Mouse (Mus musculus): ENCODE measurements around the gene Zfp609. TPM values are rescaled to one million over a fixed set of nuclear protein-coding genes. Genes with fewer than 3 reads are reported as not detected.

Gene Zfp609
- polyA plus RNA-seq, 1 experiment from 2014 or later: 8.1 TPM

DNA sequence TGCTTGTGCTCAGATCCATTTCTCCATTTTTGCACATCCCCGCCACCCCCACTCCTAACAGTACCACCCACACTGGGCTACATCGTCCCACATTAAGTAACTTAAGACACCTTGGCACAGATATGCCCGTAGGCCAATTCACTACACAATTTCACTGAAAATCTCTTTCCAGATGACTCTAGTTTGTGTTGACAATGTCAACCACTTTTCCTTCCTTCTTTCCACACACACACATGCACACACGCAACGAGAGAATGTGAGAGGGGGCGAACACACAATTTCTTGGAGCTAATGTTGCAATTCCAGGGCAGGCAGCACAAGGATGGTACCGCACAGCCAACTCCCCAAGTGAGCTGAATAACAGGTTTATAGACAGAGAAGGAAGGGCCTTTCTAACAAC lies 75.5 kb downstream of the Zfp609 start:
- WGBS (ENCODE audit: insufficient replicate concordance): 94% methylated on average over 7 of the region's 7 CpGs
- no peak for ATAC-seq (replicated peaks; ENCODE audit: insufficient number of reproducible peaks, low FRiP score, low TSS enrichment)
- no peak overlapping the region for H3K27ac ChIP-seq (ENCODE audit: low read depth, low read length)

DNA sequence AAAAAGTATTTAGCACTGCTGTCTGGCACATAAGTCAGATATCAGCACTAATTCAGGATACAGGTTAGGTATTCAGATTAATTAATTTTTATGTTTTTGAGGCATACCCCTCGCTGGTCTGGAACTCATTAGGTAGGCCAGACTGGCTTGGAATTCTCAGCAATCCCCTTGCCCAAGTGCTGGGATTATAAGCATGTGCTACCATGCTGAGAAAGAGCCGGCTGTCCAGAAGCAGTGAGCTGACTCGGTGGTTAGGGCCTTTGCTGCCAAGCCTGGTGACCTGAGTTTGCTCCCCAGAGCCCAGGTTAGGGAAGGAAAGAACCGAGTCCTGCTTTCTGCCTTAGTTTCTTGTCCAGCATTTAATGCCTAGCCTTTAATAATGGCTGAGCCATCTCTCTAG lies 79.3 kb downstream of the Zfp609 start:
- H3K9me3 ChIP-seq (replicated peaks; ENCODE audit: control insufficient read depth, low read length): no peaks in the 10 kb centered on the region; the same call in 1 of the 2 replicates
- H3K27me3 ChIP-seq (ENCODE audit: control insufficient read depth, insufficient read depth, low read length): no peaks in the 10 kb centered on the region
- H3K4me1 ChIP-seq (ENCODE audit: control insufficient read depth, insufficient read depth, low read length): peaks cover 28% of the 10 kb centered on the region
- H3K36me3 ChIP-seq (ENCODE audit: control insufficient read depth, insufficient read depth, low read length): no peaks in the 10 kb centered on the region
- whole genome bisulfite sequencing (ENCODE audit: insufficient replicate concordance): 69% methylated on average over 4 of the region's 4 CpGs
- H3K27ac ChIP-seq (ENCODE audit: low read depth, low read length): no peak overlapping the region
- H3K4me3 ChIP-seq (ENCODE audit: low read depth, low read length): no peak overlapping the region
- H3K4me2 ChIP-seq: no peak overlapping the region
- ATAC-seq (replicated peaks; ENCODE audit: insufficient number of reproducible peaks, low FRiP score, low TSS enrichment): no peak
- H3K9ac ChIP-seq (ENCODE audit: low read depth, low read length): no peak overlapping the region

More for the DNA sequence above, 75.5 kb downstream of the Zfp609 start:
- Histone ChIP-seq H3K9ac (ENCODE audit: low read depth, low read length) (no peak overlapping the region), H3K27me3 (ENCODE audit: control insufficient read depth, insufficient read depth, low read length) (no peaks in the 10 kb centered on the region), H3K4me2 (no peak overlapping the region), H3K9me3 (replicated peaks; ENCODE audit: control insufficient read depth, low read length) (no peaks in the 10 kb centered on the region; the same call in 1 of the 2 replicates), H3K36me3 (ENCODE audit: control insufficient read depth, insufficient read depth, low read length) (no peaks in the 10 kb centered on the region), H3K4me1 (ENCODE audit: control insufficient read depth, insufficient read depth, low read length) (peaks cover 4% of the 10 kb centered on the region; the same call in 1 of the 2 replicates), H3K4me3 (ENCODE audit: low read depth, low read length) (no peak overlapping the region)

DNA sequence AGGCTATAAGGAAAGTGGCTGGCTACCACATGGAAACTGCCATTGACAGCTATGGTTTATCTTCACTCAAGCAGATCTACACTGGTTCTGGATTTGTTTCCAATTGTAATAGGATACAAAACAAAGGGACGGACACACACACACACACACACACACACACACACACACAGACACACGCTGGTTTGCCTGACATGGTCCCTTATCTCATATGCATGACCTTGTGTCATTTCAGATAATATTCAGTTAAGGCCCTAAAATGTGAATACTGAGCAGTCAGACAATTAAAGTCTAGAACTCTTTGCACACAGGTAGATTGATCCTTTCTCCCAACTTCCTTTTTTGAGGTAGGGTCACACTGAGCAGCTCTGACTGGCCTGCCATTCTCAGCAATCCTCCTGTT lies 80.9 kb downstream of the Zfp609 start:
- Histone ChIP-seq H3K27ac (ENCODE audit: low read depth, low read length) (no peak overlapping the region), H3K27me3 (ENCODE audit: control insufficient read depth, insufficient read depth, low read length) (no peaks in the 10 kb centered on the region), H3K4me3 (ENCODE audit: low read depth, low read length) (no peak overlapping the region), H3K36me3 (ENCODE audit: control insufficient read depth, insufficient read depth, low read length) (no peaks in the 10 kb centered on the region), H3K4me1 (ENCODE audit: control insufficient read depth, insufficient read depth, low read length) (peaks cover 28% of the 10 kb centered on the region), H3K9ac (ENCODE audit: low read depth, low read length) (no peak overlapping the region), H3K9me3 (replicated peaks; ENCODE audit: control insufficient read depth, low read length) (no peaks in the 10 kb centered on the region), H3K4me2 (no peak overlapping the region)
- no peak for ATAC-seq (replicated peaks; ENCODE audit: insufficient number of reproducible peaks, low FRiP score, low TSS enrichment)
- WGBS (ENCODE audit: insufficient replicate concordance): 64% methylated on average over 2 of the region's 2 CpGs

DNA sequence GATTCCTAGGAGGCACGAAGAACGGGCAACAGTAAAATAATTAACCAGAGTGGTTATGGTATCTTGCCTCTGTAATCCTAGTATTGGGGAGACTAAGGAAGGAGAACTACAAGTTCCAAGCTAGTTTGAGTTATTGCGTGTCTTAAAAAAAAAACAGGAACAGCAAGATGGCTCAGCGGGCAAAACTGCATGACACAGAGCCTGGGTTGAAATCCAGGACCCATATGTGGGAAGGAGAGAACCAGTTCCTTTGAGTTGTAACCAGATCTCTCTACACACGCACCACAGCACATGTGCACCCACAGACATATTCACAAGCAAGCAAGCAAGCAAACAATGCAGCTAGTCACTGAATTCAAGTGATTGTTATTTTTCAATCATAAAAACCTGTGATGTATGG lies 81.9 kb downstream of the Zfp609 start:
- H3K4me1 ChIP-seq (ENCODE audit: control insufficient read depth, insufficient read depth, low read length): peaks cover 28% of the 10 kb centered on the region
- 81% methylated on average over 5 of the region's 5 CpGs for WGBS (ENCODE audit: insufficient replicate concordance)
- H3K9me3 ChIP-seq (replicated peaks; ENCODE audit: control insufficient read depth, low read length): no peaks in the 10 kb centered on the region
- H3K4me2 ChIP-seq: no peak overlapping the region
- no peak overlapping the region for H3K4me3 ChIP-seq (ENCODE audit: low read depth, low read length)
- H3K27me3 ChIP-seq (ENCODE audit: control insufficient read depth, insufficient read depth, low read length): no peaks in the 10 kb centered on the region
- no peaks in the 10 kb centered on the region for H3K36me3 ChIP-seq (ENCODE audit: control insufficient read depth, insufficient read depth, low read length)
- peak overlapping the region; percentile 10; the same call in 1 of the 2 replicates for H3K27ac ChIP-seq (ENCODE audit: low read depth, low read length)
- no peak for ATAC-seq (replicated peaks; ENCODE audit: insufficient number of reproducible peaks, low FRiP score, low TSS enrichment)
- no peak overlapping the region for H3K9ac ChIP-seq (ENCODE audit: low read depth, low read length)

DNA sequence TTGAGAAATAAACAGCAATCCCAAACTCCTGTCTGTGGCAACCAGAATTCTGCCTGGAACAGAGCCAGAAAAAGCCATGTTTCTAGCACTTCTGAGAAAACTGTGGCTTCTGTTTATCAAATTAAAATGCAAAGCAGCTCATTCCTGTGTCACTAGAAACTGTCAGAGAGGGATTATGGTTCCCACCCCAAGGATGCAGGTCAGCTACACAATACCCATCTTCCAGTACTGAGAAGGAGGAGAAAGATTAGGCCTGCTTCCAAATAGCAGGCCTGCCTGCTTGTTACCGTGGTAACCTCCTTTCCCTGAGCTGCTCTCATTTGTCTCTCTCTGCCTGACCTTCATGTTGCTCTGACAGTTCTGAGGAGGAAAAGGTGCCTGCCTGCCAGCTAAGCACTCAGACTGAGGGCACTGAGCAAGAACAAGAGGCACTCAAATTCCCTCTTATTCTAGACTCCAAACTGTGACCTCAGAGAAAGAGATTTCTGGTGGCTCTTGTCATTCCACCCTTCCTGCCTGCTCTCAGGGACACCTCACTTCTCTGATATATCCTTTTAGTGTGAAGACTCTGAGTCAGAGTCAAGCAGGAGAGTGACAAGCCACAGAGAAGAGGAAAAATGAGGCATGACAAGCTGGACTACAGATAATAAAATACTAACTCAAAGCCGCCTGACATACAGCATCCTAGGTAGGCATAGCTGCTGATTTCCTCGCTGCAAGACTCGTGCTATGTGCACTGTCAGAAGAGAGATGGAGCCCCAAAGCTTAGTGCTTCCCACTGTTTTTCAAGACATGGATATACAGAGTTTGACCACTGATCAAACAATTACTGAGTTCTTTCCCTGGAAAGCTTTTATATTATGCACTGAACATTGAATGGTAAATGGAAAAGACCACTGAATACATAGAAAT lies 82.9 kb downstream of the Zfp609 start:
- H3K9ac ChIP-seq (ENCODE audit: low read depth, low read length): 0 out of 2 replicates have a peak overlapping the region, but pooled peaks have one; percentile 34
- peak overlapping the region; percentile 79 for H3K27ac ChIP-seq (ENCODE audit: low read depth, low read length)
- H3K4me3 ChIP-seq (ENCODE audit: low read depth, low read length): no peak overlapping the region
- peak overlapping the region; percentile 27 for H3K4me2 ChIP-seq
- no peaks in the 10 kb centered on the region for H3K36me3 ChIP-seq (ENCODE audit: control insufficient read depth, insufficient read depth, low read length)
- H3K9me3 ChIP-seq (replicated peaks; ENCODE audit: control insufficient read depth, low read length): no peaks in the 10 kb centered on the region
- ATAC-seq (replicated peaks; ENCODE audit: insufficient number of reproducible peaks, low FRiP score, low TSS enrichment): 0 out of 2 replicates have a peak, but pooled peaks have one; percentile 18
- peaks cover 28% of the 10 kb centered on the region for H3K4me1 ChIP-seq (ENCODE audit: control insufficient read depth, insufficient read depth, low read length)
- 35% methylated on average over 4 of the region's 4 CpGs for WGBS (ENCODE audit: insufficient replicate concordance)
- no peaks in the 10 kb centered on the region for H3K27me3 ChIP-seq (ENCODE audit: control insufficient read depth, insufficient read depth, low read length)

DNA sequence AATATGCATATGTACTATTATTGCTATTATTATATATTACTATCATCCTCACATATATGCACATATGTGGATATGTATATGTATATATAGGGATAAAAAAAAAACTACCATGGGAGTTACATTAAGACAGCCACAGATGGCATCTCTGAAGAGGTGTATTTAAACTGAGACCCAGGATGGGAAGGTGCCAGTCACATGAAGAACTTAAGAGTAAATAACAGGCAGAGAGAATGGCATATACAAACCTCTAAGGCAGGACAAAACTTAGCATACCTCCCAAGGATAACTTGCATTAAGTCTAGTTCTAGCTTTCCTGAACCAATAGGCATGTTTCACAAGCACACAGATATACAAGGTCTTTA lies 83.6 kb downstream of the Zfp609 start:
- Histone ChIP-seq H3K4me3 (ENCODE audit: low read depth, low read length) (no peak overlapping the region), H3K36me3 (ENCODE audit: control insufficient read depth, insufficient read depth, low read length) (no peaks in the 10 kb centered on the region), H3K9me3 (replicated peaks; ENCODE audit: control insufficient read depth, low read length) (no peaks in the 10 kb centered on the region), H3K27ac (ENCODE audit: low read depth, low read length) (peak overlapping the region; percentile 79), H3K4me2 (peak overlapping the region; percentile 27; the same call in 1 of the 2 replicates), H3K27me3 (ENCODE audit: control insufficient read depth, insufficient read depth, low read length) (no peaks in the 10 kb centered on the region), H3K9ac (ENCODE audit: low read depth, low read length) (no peak overlapping the region), H3K4me1 (ENCODE audit: control insufficient read depth, insufficient read depth, low read length) (peaks cover 28% of the 10 kb centered on the region)
- no peak for ATAC-seq (replicated peaks; ENCODE audit: insufficient number of reproducible peaks, low FRiP score, low TSS enrichment)

DNA sequence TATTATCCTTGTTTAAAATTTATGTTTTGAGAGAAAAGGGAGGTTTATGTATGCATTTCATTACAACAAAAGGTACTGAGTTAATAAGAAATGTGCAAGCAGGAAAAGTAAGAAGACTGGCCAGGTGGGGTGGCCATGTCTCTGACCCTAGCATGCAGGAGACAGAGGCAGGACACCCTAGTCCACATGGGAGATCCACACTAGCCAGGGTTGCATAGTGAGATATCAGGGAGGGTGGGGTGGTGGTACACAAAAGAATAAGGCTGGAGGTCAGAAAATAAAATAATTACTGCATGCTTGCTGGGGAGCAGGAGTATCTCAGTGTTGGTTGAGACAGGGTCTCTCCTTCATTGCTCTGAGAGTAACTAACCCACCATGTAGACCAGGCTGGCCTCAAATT lies 84.0 kb downstream of the Zfp609 start:
- Histone ChIP-seq H3K4me3 (ENCODE audit: low read depth, low read length) (no peak overlapping the region), H3K27me3 (ENCODE audit: control insufficient read depth, insufficient read depth, low read length) (no peaks in the 10 kb centered on the region), H3K4me2 (no peak overlapping the region), H3K9me3 (replicated peaks; ENCODE audit: control insufficient read depth, low read length) (no peaks in the 10 kb centered on the region), H3K9ac (ENCODE audit: low read depth, low read length) (no peak overlapping the region), H3K36me3 (ENCODE audit: control insufficient read depth, insufficient read depth, low read length) (no peaks in the 10 kb centered on the region), H3K27ac (ENCODE audit: low read depth, low read length) (no peak overlapping the region), H3K4me1 (ENCODE audit: control insufficient read depth, insufficient read depth, low read length) (peaks cover 28% of the 10 kb centered on the region)
- no peak for ATAC-seq (replicated peaks; ENCODE audit: insufficient number of reproducible peaks, low FRiP score, low TSS enrichment)

DNA sequence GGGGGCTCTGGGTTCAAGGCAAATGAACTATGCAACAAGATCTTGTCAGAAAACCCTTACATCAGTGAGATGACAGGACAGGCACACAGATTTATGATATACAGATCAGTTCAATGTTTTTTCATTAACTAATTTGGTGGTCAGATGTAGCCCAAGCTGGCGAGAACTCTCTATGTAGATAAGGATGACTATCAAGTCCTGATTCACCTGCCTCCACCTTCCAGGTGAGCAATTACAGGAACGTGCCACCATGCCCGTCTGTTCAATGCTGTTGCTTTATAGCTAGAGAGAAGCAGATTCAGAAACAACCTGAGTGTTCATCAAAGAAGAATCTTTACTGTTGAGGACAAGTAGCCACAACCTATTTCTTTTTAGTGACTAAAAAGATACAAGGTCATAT lies 84.6 kb downstream of the Zfp609 start:
- Histone ChIP-seq H3K36me3 (ENCODE audit: control insufficient read depth, insufficient read depth, low read length) (no peaks in the 10 kb centered on the region), H3K4me2 (no peak overlapping the region), H3K9me3 (replicated peaks; ENCODE audit: control insufficient read depth, low read length) (no peaks in the 10 kb centered on the region), H3K27me3 (ENCODE audit: control insufficient read depth, insufficient read depth, low read length) (no peaks in the 10 kb centered on the region), H3K9ac (ENCODE audit: low read depth, low read length) (no peak overlapping the region), H3K27ac (ENCODE audit: low read depth, low read length) (no peak overlapping the region), H3K4me1 (ENCODE audit: control insufficient read depth, insufficient read depth, low read length) (peaks cover 28% of the 10 kb centered on the region), H3K4me3 (ENCODE audit: low read depth, low read length) (no peak overlapping the region)
- no peak for ATAC-seq (replicated peaks; ENCODE audit: insufficient number of reproducible peaks, low FRiP score, low TSS enrichment)
- WGBS (ENCODE audit: insufficient replicate concordance): 86% methylated on average over 3 of the region's 3 CpGs
